Mouse (Mus musculus) liver, postnatal 0 days (tissue): ENCODE data around the gene Ccdc171.

Source experiments
- CTCF ChIP-seq: sonication (generic); IDR thresholded peaks from 2 replicates; pipeline ENCODE4 v1.5.1; 2016; ENCODE audit warnings: antibody characterized with exemption, low read depth
- EP300 ChIP-seq: IDR thresholded peaks from 2 replicates; pipeline ENCODE4 v1.6.1; 2016; ENCODE audit warnings: antibody characterized with exemption, low read depth, mild to moderate bottlenecking

GRCm38 (mm10) chr4:83700190-83700589, 174.8 kb downstream of the Ccdc171 start:
- no peak for TF ChIP-seq EP300
- TF ChIP-seq CTCF, result no peak
